Mouse (Mus musculus) neural tube, embryonic 15.5 days (tissue): ENCODE measurements around the gene Scp2d1. TPM values are rescaled to one million over a fixed set of nuclear protein-coding genes. Genes with fewer than 3 reads are reported as not detected.

Experiments used
- ATAC-seq: fragments of 200-750 bp; cut with Nextera tagmentation; 2 replicates; pipeline ENCODE4 v1.8.0; 2017; ENCODE audit warnings: mild to moderate bottlenecking, moderate TSS enrichment, moderate library complexity; ENCODE audit not compliant: low FRiP score
- H3K27ac ChIP-seq: fragments of 300-500 bp; sonication (generic); replicated peaks from 2 replicates; pipeline ENCODE4 v1.5.1; 2015; ENCODE audit warnings: mild to moderate bottlenecking, inconsistent platforms
- H3K27me3 ChIP-seq: fragments of 300-500 bp; sonication (generic); replicated peaks from 2 replicates; pipeline ENCODE4 v1.6.1; 2015; ENCODE audit warnings: inconsistent platforms
- H3K36me3 ChIP-seq: fragments of 300-500 bp; sonication (generic); 2 replicates; pipeline ENCODE4 v1.6.1; 2015; ENCODE audit warnings: inconsistent platforms
- H3K4me1 ChIP-seq: fragments of 300-500 bp; sonication (generic); 2 replicates; pipeline ENCODE4 v1.6.1; 2015; ENCODE audit warnings: inconsistent platforms
- H3K4me2 ChIP-seq: fragments of 300-500 bp; sonication (generic); 2 replicates; pipeline ENCODE4 v1.6.1; 2015; ENCODE audit warnings: inconsistent platforms, mild to moderate bottlenecking, moderate library complexity
- H3K4me3 ChIP-seq: fragments of 300-500 bp; sonication (generic); replicated peaks from 2 replicates; pipeline ENCODE4 v1.5.1; 2015; ENCODE audit warnings: mild to moderate bottlenecking, inconsistent platforms
- H3K9ac ChIP-seq: fragments of 300-500 bp; sonication (generic); replicated peaks from 2 replicates; pipeline ENCODE4 v1.6.1; 2015; ENCODE audit warnings: mild to moderate bottlenecking, inconsistent platforms
- H3K9me3 ChIP-seq: fragments of 300-500 bp; sonication (generic); replicated peaks from 2 replicates; pipeline ENCODE4 v1.6.1; 2016; ENCODE audit warnings: inconsistent platforms
- whole genome bisulfite sequencing: fragments of 180-500 bp; shearing (Covaris S2); methylation state at CpG from one replicate; pipeline ENCODE4 v1.1.7; 2015; ENCODE audit warnings: mixed read lengths; 5-methylcytosine and 5-hydroxymethylcytosine counted together
- polyA plus RNA-seq: library from polyadenylated mRNA; unstranded; fragments of >200 nt; fragmentation: Nextera tagmentation; extraction: Ambion mirVana; gene quantifications from 2 replicates; pipeline ENCODE4 v1.2.1, GENCODE M21; 2015

Scp2d1 gene
- polyA plus RNA-seq, 1 experiment from 2014 or later: not detected

DNA sequence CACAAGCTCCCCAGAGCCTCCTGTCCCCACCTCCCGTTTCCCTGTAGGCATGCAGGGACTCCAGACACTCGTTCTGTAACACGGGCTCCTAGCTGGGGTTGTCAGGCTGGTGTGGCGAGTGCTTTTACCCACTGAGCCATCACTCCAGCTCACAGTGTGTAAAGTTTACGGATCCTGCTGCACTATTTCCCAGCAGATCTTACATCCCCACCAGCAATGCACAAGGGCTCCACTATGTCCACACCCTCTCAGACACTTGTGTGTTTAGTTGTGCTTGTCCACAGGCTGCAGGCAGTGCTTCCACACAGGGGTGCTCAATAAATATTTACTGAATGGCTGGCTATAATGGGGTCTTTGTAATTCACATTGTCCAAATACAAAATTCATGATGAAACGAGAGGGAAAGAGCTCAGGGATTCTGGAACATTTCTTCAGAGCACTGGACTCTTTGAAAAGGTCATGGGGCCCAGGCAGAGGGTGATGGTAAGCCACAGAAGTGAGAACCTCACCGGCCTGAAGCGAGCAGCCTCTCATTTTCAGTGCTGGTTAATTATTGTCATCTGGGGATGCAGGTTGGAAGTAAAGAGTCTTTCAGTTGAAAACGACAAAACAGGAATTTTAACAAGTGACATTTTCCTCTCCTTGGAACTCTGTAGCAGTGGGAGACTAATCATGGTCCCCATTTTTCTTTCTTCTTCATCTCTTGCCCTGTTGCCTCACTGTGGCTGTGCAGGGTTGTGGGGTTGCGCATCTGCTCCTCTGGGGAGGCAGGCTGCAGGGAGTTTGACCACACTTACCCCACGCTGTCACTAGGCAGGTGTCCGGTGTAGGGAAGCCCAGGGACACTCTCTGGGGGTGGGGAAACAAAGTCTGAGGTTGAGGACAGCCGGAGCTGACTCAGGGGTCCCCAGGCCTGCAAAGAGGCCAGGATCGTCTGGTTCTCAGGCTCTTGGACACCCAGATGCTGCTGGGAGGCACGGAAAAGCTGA lies 15.4 kb upstream of the Scp2d1 start:
- Histone ChIP-seq H3K9ac (no peak overlapping the region), H3K9me3 (no peaks in the 10 kb centered on the region), H3K27me3 (no peaks in the 10 kb centered on the region), H3K27ac (no peak overlapping the region), H3K4me3 (no peak overlapping the region), H3K36me3 (no peaks in the 10 kb centered on the region), H3K4me2 (no peak overlapping the region), H3K4me1 (0 out of 2 replicates have a peak, but pooled peaks cover 10% of the 10 kb centered on the region)
- whole genome bisulfite sequencing: 54% methylated on average over 15 of the region's 15 CpGs
- ATAC-seq: no peak

DNA sequence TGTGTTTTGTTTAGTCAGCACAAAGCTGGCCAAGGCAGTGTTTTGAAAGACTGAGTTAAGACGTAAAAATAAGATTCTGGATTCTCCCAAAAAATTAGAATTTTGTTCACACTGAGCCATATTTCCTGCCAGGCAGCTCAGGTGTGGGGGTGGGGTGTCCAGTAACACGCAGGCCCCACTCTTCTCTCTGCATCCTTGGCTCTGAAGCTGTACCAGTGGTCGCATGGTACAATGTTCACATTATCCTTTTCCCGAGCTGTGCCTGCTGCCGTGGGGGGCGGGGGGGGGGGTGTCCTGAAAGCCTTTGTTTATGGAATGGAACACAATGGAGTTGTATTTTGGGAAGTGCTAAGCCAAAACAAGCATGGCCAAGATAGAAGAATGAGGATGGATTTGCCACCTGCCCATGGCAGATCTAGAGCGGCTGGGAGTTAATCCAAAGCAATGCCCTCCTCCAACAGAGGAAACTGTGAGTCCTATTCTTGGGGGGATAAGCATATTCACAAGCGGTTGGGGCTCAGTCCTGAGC lies 5.1 kb downstream of the Scp2d1 start:
- no peaks in the 10 kb centered on the region for H3K36me3 ChIP-seq
- no peak overlapping the region for H3K9ac ChIP-seq
- H3K4me1 ChIP-seq: no peaks in the 10 kb centered on the region
- H3K4me3 ChIP-seq: no peak overlapping the region
- ATAC-seq: no peak
- WGBS: 76% methylated on average over 8 of the region's 8 CpGs
- no peak overlapping the region for H3K27ac ChIP-seq
- no peaks in the 10 kb centered on the region for H3K9me3 ChIP-seq
- H3K4me2 ChIP-seq: no peak overlapping the region
- no peaks in the 10 kb centered on the region for H3K27me3 ChIP-seq

DNA sequence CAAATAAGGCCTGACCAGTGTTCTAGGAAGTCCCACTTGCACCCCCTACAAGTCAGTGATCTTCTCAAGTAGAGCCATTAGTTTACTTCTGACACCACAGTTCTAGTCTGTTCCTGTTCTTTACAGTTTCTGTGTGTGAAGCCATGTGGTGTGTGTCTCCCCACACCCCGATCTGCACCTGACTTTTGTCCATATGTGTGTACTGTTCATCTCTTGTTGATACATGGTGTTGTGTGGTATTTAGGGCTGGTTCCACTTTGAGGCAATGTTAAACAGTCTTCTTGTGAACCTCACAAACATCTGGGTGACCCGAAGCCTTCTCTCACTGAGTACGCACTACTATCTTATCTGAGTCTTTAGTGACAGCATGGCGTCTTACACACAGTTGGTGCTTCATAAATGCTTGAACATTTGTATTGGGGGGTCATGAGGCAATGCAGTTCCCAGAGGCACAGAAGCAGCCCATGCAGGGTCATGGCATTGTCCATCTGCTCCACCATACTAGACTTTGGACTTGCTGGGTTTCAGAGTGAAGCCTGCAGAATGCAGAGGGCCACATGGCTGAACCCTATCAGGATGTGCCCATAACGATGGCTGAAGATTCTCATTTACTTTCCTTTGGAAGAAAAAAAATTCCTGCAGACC lies 13.3 kb downstream of the Scp2d1 start:
- no peaks in the 10 kb centered on the region for H3K4me1 ChIP-seq
- 93% methylated on average over 5 of the region's 5 CpGs for WGBS
- no peak overlapping the region for H3K27ac ChIP-seq
- H3K36me3 ChIP-seq: no peaks in the 10 kb centered on the region
- no peaks in the 10 kb centered on the region for H3K27me3 ChIP-seq
- H3K4me3 ChIP-seq: no peak overlapping the region
- ATAC-seq: no peak
- no peak overlapping the region for H3K9ac ChIP-seq
- no peaks in the 10 kb centered on the region for H3K9me3 ChIP-seq
- no peak overlapping the region for H3K4me2 ChIP-seq

DNA sequence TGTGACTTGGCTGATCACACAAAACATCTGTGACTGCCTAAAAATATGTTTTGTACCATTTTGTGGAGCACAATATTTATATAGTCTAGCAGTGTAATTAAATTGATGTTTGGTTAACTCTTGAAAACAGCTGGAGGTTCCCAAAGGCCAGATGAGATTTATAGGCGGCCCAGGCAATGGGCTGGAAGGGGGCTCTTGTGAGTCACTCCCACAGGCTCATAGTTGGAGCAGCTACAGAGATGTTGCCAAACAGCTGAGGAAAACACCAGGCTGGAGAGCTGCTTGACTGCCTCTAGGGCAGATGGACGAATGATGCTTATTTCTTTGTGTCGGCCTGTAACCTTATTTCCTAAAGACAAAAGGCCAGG lies 13.8 kb downstream of the Scp2d1 start:
- WGBS: 67% methylated on average over 3 of the region's 3 CpGs
- H3K4me2 ChIP-seq: no peak overlapping the region
- no peak overlapping the region for H3K4me3 ChIP-seq
- H3K27ac ChIP-seq: no peak overlapping the region
- H3K4me1 ChIP-seq: no peaks in the 10 kb centered on the region
- H3K9ac ChIP-seq: no peak overlapping the region
- H3K9me3 ChIP-seq: no peaks in the 10 kb centered on the region
- no peaks in the 10 kb centered on the region for H3K36me3 ChIP-seq
- no peak for ATAC-seq
- no peaks in the 10 kb centered on the region for H3K27me3 ChIP-seq

DNA sequence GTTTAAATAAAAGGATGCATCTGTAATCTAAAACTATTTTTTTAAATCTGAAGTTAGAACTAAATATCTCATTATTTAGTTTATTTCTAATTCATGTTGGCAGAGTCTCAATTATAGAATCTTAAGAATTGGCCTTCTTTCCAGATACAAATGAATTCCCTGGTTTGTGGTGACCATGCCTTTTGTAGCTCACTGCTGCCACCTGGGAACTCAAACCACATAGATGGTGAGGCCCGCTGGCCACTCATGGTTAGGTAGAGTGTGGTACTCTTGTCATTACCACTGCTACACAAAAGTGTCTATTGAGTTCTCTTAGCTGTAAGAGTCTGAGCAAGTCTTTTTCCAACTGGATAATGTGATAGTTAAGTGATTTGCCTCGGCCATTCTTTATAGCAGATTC lies 45.4 kb downstream of the Scp2d1 start:
- Histone ChIP-seq H3K4me1 (no peaks in the 10 kb centered on the region), H3K4me2 (no peak overlapping the region), H3K27ac (no peak overlapping the region), H3K27me3 (no peaks in the 10 kb centered on the region), H3K36me3 (no peaks in the 10 kb centered on the region), H3K4me3 (no peak overlapping the region), H3K9me3 (no peaks in the 10 kb centered on the region), H3K9ac (no peak overlapping the region)
- WGBS: 86% methylated on average over 2 of the region's 2 CpGs
- ATAC-seq: no peak

Other genes starting within 250 kb of the Scp2d1 start
- 62.7 and 82.4 TPM in 2 replicates for gene Smim26, start 229.6 kb upstream of the Scp2d1 start, polyA plus RNA-seq
- 121 and 137 TPM in 2 replicates for gene Dtd1, start 223.8 kb upstream of the Scp2d1 start, polyA plus RNA-seq